Mouse (Mus musculus): ENCODE results near the gene Rrp1b. TPM values are rescaled to one million over a fixed set of nuclear protein-coding genes. Genes with fewer than 3 reads are reported as not detected.

Gene Rrp1b
- 36.2 and 39.5 TPM in 2 replicates for polyA plus RNA-seq (2015; fragmentation: Nextera tagmentation; extraction: Ambion mirVana)

DNA sequence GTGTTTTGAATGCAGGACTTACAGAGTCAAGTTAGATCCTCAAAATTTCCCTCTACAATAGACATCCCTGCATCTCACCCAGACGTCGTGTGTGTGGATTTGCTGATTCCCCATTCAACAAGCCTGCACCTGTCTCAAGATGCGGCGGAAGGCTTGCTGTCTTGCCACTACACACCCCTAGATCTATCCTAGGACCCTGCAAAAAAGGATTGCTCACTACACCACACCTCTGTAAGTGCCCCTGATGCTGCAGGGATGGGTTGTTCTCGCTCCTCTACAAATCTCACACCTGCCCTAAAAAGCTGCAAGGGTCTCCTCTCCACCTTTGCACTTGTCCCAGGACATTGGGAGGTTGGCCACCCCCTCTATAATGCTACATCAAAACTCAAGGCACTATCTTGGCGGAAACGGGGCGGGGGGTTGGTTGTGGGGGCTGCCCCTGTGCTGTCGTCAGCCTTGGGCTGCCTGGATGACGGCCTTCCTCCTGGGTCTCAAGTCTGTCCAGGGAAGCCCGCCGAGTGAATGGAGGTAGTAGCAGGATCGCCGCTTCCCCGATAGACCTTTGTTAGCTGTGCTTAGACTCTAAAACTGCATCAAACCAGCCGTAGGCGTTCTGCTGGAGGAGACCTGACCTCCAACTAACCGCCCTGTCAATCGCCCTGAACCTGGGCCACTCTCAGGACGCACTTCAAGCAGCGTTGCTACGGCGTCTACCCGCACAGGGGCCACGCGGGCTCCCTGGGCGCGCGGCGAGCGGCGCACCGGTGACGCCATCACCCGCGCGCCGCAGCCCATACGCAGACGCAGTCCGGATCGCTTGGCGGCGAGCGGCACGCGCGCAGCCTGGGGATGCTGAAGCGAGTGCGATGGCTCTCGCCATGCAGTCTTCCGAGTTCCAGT lies at the start of gene Rrp1b, which contains the start of gene Hsf2bp:
Rrp1b (plus strand) TSS at position 492 of the 900 bp plus-strand sequence.
Hsf2bp (minus strand) TSS at position 741 of the 900 bp plus-strand sequence.
- peak within 1 kb of the TSS; percentile 89 for H3K4me3 ChIP-seq
- H3K4me2 ChIP-seq = peak within 1 kb of the TSS; percentile 74
- 6% methylated on average over 52 of the region's 52 CpGs for WGBS
- 0 out of 2 replicates have a peak, but pooled peaks cover 4% of the 10 kb centered on the region for H3K27me3 ChIP-seq
- peak within 1 kb of the TSS; percentile 87 for H3K27ac ChIP-seq
- H3K36me3 ChIP-seq = peaks cover 3% of the 10 kb centered on the region; the same call in 1 of the 2 replicates
- H3K9ac ChIP-seq = peak within 1 kb of the TSS; percentile 87
- peak; percentile 96 for ATAC-seq (ENCODE audit: low FRiP score)
- H3K9me3 ChIP-seq = no peaks in the 10 kb centered on the region
- H3K4me1 ChIP-seq (replicated peaks) = peaks cover 26% of the 10 kb centered on the region

DNA sequence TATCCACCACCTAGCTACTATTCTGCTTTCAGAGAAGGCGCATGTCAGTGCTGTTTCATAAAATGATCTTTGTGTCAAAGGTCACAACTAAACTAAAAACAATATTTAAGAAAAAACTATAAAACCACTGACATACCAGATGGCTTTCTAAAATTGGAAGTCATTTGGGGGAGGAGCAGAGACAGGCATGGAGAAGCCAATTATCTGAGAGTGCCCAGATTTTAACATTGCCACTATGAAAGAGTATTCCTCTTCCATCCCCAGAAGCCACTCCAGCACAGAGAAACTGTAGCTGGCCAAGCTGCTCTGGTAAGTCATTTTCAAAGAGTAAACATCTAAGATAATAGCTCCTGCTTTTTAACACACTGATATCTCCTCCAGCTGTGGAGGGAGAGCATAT lies 49.0 kb upstream of the Rrp1b start:
- Histone ChIP-seq H3K9me3 (no peaks in the 10 kb centered on the region), H3K9ac (no peak overlapping the region), H3K36me3 (no peaks in the 10 kb centered on the region), H3K4me1 (replicated peaks) (no peaks in the 10 kb centered on the region), H3K4me3 (no peak overlapping the region), H3K27me3 (no peaks in the 10 kb centered on the region), H3K27ac (no peak overlapping the region), H3K4me2 (no peak overlapping the region)
- 90% methylated on average over 1 of the region's 1 CpGs for WGBS
- no peak for ATAC-seq (ENCODE audit: low FRiP score)

GRCm38 (mm10) chr17:31989035-31989434 lies 46.9 kb upstream of the Rrp1b start:
- no peaks in the 10 kb centered on the region for H3K27me3 ChIP-seq
- ATAC-seq (ENCODE audit: low FRiP score) = no peak
- H3K36me3 ChIP-seq = no peaks in the 10 kb centered on the region
- H3K9ac ChIP-seq = no peak overlapping the region
- H3K4me2 ChIP-seq = no peak overlapping the region
- no peaks in the 10 kb centered on the region for H3K9me3 ChIP-seq
- no peaks in the 10 kb centered on the region for H3K4me1 ChIP-seq (replicated peaks)
- no peak overlapping the region for H3K4me3 ChIP-seq
- H3K27ac ChIP-seq = no peak overlapping the region
- WGBS = 95% methylated on average over 2 of the region's 2 CpGs

DNA sequence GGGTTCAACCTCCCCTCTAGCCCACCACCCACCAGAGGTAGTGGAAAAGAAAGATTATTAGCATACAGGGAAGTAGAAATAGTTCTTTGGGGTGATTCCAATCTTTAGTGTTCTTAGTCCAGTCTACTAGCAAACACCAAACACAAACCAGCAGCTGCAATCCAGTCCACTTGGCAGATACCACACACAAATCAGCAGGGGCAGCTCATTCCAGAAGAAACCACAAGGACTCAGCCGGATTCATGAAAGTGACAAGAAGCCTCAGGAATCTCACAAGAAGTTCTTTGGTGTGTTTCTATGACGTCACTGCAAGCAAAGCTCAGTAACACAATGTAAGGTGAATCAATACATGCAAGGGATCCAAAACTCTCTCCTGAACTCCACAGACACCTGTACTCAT lies 43.9 kb upstream of the Rrp1b start:
- 70% methylated on average over 2 of the region's 2 CpGs for WGBS
- H3K9ac ChIP-seq = no peak overlapping the region
- no peak for ATAC-seq (ENCODE audit: low FRiP score)
- H3K36me3 ChIP-seq = no peaks in the 10 kb centered on the region
- H3K27me3 ChIP-seq = no peaks in the 10 kb centered on the region
- no peaks in the 10 kb centered on the region for H3K9me3 ChIP-seq
- no peak overlapping the region for H3K4me3 ChIP-seq
- H3K4me1 ChIP-seq (replicated peaks) = no peaks in the 10 kb centered on the region
- no peak overlapping the region for H3K4me2 ChIP-seq
- no peak overlapping the region for H3K27ac ChIP-seq

DNA sequence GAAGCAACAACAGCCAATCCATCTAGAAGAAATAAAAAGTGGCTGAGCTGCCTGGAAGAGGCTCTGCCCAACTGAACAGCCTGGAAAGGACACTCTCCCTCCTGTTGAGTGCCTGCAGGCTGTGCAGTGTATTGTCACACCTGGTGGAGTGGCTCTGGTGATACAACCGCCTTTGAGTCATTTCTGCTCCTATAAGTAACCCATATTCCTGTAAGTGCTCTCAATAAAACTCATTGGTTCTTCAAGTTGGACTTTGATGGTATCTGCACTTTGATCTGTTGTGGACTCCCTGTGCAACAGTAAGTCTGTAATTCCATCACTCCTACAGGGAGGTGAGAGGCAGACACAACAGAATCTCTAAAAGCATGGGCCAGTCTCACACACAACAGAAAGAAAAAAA lies 42.5 kb upstream of the Rrp1b start:
- WGBS = 97% methylated on average over 1 of the region's 1 CpGs
- Histone ChIP-seq H3K9me3 (no peaks in the 10 kb centered on the region), H3K27ac (no peak overlapping the region), H3K9ac (no peak overlapping the region), H3K27me3 (no peaks in the 10 kb centered on the region), H3K4me2 (no peak overlapping the region), H3K4me1 (replicated peaks) (no peaks in the 10 kb centered on the region), H3K4me3 (no peak overlapping the region), H3K36me3 (no peaks in the 10 kb centered on the region)
- no peak for ATAC-seq (ENCODE audit: low FRiP score)

DNA sequence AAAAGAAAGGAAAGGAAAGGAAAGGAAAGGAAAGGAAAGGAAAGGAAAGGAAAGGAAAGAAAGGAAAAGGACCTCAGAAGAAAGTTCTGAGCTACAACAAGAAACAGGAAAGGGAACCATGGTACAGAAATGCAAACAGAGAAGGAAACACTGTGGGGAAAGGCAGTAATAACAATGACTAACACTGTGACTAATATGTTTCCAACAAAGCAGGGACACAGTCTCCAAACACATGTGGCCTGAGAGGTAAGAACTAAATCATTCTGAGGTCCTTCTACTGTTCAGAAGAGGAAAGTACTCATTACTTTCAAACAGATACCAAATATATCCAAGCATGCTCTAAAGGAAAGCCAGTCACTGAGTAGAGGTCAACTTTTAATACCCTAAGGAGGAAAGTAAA lies 41.8 kb upstream of the Rrp1b start:
- Histone ChIP-seq H3K27me3 (no peaks in the 10 kb centered on the region), H3K4me1 (replicated peaks) (no peaks in the 10 kb centered on the region), H3K27ac (no peak overlapping the region), H3K4me2 (no peak overlapping the region), H3K36me3 (no peaks in the 10 kb centered on the region), H3K9me3 (no peaks in the 10 kb centered on the region), H3K9ac (no peak overlapping the region), H3K4me3 (no peak overlapping the region)
- ATAC-seq (ENCODE audit: low FRiP score) = no peak

- no peak overlapping the region for H3K9ac ChIP-seq
- ATAC-seq (ENCODE audit: low FRiP score) = no peak
- no peaks in the 10 kb centered on the region for H3K9me3 ChIP-seq
Observed at GRCm38 (mm10) chr17:31995784-31996183, 40.1 kb upstream of the Rrp1b start.

GRCm38 (mm10) chr17:31996331-31996730 lies 39.6 kb upstream of the Rrp1b start:
- Histone ChIP-seq H3K4me2 (no peak overlapping the region), H3K27ac (no peak overlapping the region), H3K9ac (no peak overlapping the region), H3K4me1 (replicated peaks) (no peaks in the 10 kb centered on the region), H3K9me3 (no peaks in the 10 kb centered on the region), H3K4me3 (no peak overlapping the region), H3K36me3 (no peaks in the 10 kb centered on the region), H3K27me3 (no peaks in the 10 kb centered on the region)
- no peak for ATAC-seq (ENCODE audit: low FRiP score)
- WGBS = 83% methylated on average over 4 of the region's 4 CpGs

More at GRCm38 (mm10) chr17:31995784-31996183, 40.1 kb upstream of the Rrp1b start:
- Histone ChIP-seq H3K4me1 (replicated peaks) (no peaks in the 10 kb centered on the region), H3K36me3 (no peaks in the 10 kb centered on the region), H3K27ac (no peak overlapping the region), H3K27me3 (no peaks in the 10 kb centered on the region), H3K4me2 (no peak overlapping the region), H3K4me3 (no peak overlapping the region)
- WGBS = 92% methylated on average over 2 of the region's 2 CpGs

DNA sequence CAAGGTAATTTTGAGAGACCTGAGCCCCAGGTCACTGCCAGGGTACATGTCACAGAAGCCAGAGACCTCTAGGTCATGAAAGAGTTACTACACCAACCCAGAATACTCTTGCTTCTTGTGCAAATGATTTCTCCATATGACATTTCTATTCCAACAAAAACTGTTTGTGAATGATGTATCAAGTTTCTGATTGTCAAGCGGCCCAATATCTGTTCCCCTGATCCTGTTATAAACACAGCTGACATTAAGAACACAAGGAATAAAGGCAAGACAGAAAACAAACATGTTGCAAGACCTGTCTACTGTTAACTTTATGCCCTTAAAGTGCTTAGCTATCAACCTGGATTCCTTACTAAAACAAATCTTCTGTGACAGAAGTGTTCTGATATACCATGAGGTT lies 37.5 kb upstream of the Rrp1b start:
- H3K27me3 ChIP-seq = no peaks in the 10 kb centered on the region
- WGBS = 86% methylated on average over 1 of the region's 1 CpGs
- H3K27ac ChIP-seq = no peak overlapping the region
- H3K4me1 ChIP-seq (replicated peaks) = no peaks in the 10 kb centered on the region
- H3K4me3 ChIP-seq = no peak overlapping the region
- no peak for ATAC-seq (ENCODE audit: low FRiP score)
- H3K9me3 ChIP-seq = no peaks in the 10 kb centered on the region
- H3K9ac ChIP-seq = no peak overlapping the region
- no peak overlapping the region for H3K4me2 ChIP-seq
- H3K36me3 ChIP-seq = no peaks in the 10 kb centered on the region

DNA sequence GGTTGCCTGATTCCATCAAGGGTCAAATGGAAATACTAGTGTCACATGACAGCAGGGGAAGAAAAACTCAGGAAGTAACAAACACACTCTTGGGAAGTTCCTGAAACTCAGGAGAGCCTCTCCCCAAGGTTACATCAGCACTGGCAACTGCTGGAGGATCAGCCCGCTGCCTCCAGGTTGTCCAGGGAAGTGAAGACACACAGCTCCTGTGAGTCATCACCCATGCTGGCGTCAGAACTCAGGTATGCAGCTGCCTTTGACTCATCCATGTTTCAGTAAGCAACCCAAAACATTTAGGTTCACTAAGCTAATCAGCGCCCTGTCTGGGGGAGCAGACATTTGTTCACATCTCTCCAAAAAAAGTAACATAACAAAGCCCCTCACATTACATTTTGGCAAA lies 32.6 kb upstream of the Rrp1b start:
- no peak for ATAC-seq (ENCODE audit: low FRiP score)
- Histone ChIP-seq H3K9me3 (no peaks in the 10 kb centered on the region), H3K4me1 (replicated peaks) (no peaks in the 10 kb centered on the region), H3K27ac (no peak overlapping the region), H3K4me3 (no peak overlapping the region), H3K27me3 (no peaks in the 10 kb centered on the region), H3K36me3 (no peaks in the 10 kb centered on the region), H3K4me2 (no peak overlapping the region), H3K9ac (no peak overlapping the region)
- WGBS = 90% methylated on average over 3 of the region's 3 CpGs

DNA sequence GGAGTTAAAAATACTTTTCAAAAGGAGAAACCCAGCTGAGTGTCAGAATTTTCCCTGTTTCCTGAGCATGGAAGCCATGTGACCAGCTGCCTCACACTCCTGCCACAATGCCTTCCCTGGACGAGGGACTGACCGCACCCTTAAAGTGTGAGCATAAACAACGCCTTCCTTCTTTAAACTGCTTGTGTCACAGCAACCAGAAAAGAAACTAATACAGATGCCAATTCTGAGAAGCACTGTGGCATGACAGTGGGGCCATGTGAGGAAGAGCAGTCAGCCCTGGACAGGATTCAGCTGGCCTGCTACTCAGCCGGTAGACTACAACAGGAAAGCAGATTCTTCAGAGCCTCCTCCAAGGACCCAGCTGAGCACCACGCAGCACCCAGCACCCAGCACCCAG lies 29.1 kb upstream of the Rrp1b start:
- no peak for ATAC-seq (ENCODE audit: low FRiP score)
- no peaks in the 10 kb centered on the region for H3K4me1 ChIP-seq (replicated peaks)
- H3K4me3 ChIP-seq = no peak overlapping the region
- no peaks in the 10 kb centered on the region for H3K9me3 ChIP-seq
- no peak overlapping the region for H3K9ac ChIP-seq
- H3K27ac ChIP-seq = no peak overlapping the region
- no peak overlapping the region for H3K4me2 ChIP-seq
- no peaks in the 10 kb centered on the region for H3K36me3 ChIP-seq
- 84% methylated on average over 5 of the region's 5 CpGs for WGBS
- no peaks in the 10 kb centered on the region for H3K27me3 ChIP-seq

GRCm38 (mm10) chr17:32011694-32012093 lies 24.2 kb upstream of the Rrp1b start:
- Histone ChIP-seq H3K4me1 (replicated peaks) (no peaks in the 10 kb centered on the region), H3K36me3 (no peaks in the 10 kb centered on the region)

GRCm38 (mm10) chr17:32012254-32012653 lies 23.6 kb upstream of the Rrp1b start:
- Histone ChIP-seq H3K36me3 (no peaks in the 10 kb centered on the region), H3K4me2 (no peak overlapping the region), H3K4me3 (no peak overlapping the region), H3K9me3 (no peaks in the 10 kb centered on the region), H3K4me1 (replicated peaks) (no peaks in the 10 kb centered on the region), H3K9ac (no peak overlapping the region), H3K27me3 (no peaks in the 10 kb centered on the region), H3K27ac (no peak overlapping the region)
- WGBS = 58% methylated on average over 3 of the region's 3 CpGs
- ATAC-seq (ENCODE audit: low FRiP score) = no peak

More at GRCm38 (mm10) chr17:32011694-32012093, 24.2 kb upstream of the Rrp1b start:
- Histone ChIP-seq H3K4me3 (no peak overlapping the region), H3K4me2 (no peak overlapping the region), H3K27me3 (no peaks in the 10 kb centered on the region), H3K9ac (no peak overlapping the region), H3K9me3 (no peaks in the 10 kb centered on the region), H3K27ac (no peak overlapping the region)
- WGBS = 82% methylated on average over 6 of the region's 6 CpGs
- no peak for ATAC-seq (ENCODE audit: low FRiP score)
